Mouse (Mus musculus): ENCODE measurements around the gene Arf3. TPM values are rescaled to one million over a fixed set of nuclear protein-coding genes. Genes with fewer than 3 reads are reported as not detected.

The Arf3 gene
- polyA plus RNA-seq, 1 experiment, result 165 TPM

GRCm38 (mm10) chr15:98768259-98768658 is 5.2 kb upstream of the Arf3 start:
- Histone ChIP-seq H3K36me3 (ENCODE audit: control insufficient read depth, insufficient read depth, low read length) (no peaks in the 10 kb centered on the region), H3K27ac (ENCODE audit: control insufficient read depth, insufficient read depth, low read length) (no peak overlapping the region), H3K27me3 (ENCODE audit: control insufficient read depth, insufficient read depth, low read length) (no peaks in the 10 kb centered on the region), H3K4me1 (replicated peaks; ENCODE audit: control insufficient read depth, insufficient read depth, low read length) (peaks cover 16% of the 10 kb centered on the region), H3K4me3 (ENCODE audit: control insufficient read depth, insufficient read depth, low read length) (no peak overlapping the region)
- DNase-seq, result no peak
- 93% methylated on average over 5 of the region's 5 CpGs for WGBS
- TF ChIP-seq POLR2A (IDR thresholded peaks at IDR 0.05; ENCODE audit: control insufficient read depth, extremely low read depth, insufficient read depth, low read length, poor library complexity) (no peak), CTCF (IDR thresholded peaks at IDR 0.05; ENCODE audit: borderline replicate concordance, control insufficient read depth, extremely low read depth, insufficient read depth, low read length, poor library complexity) (no peak)

- H3K4me3 ChIP-seq (ENCODE audit: control insufficient read depth, insufficient read depth, low read length), result no peak overlapping the region
- WGBS, result 89% methylated on average over 4 of the region's 4 CpGs
- H3K36me3 ChIP-seq (ENCODE audit: control insufficient read depth, insufficient read depth, low read length), result no peaks in the 10 kb centered on the region
- no peak overlapping the region for H3K27ac ChIP-seq (ENCODE audit: control insufficient read depth, insufficient read depth, low read length)
- TF ChIP-seq POLR2A (IDR thresholded peaks at IDR 0.05; ENCODE audit: control insufficient read depth, extremely low read depth, insufficient read depth, low read length, poor library complexity) (no peak), CTCF (IDR thresholded peaks at IDR 0.05; ENCODE audit: borderline replicate concordance, control insufficient read depth, extremely low read depth, insufficient read depth, low read length, poor library complexity) (no peak)
- no peaks in the 10 kb centered on the region for H3K27me3 ChIP-seq (ENCODE audit: control insufficient read depth, insufficient read depth, low read length)
- H3K4me1 ChIP-seq (replicated peaks; ENCODE audit: control insufficient read depth, insufficient read depth, low read length), result peaks cover 17% of the 10 kb centered on the region
- no peak for DNase-seq
These were observed 2.9 kb upstream of the Arf3 start for GRCm38 (mm10) chr15:98765929-98766328.

- H3K27ac ChIP-seq (ENCODE audit: control insufficient read depth, insufficient read depth, low read length), result peak overlapping the region; percentile 5; the same call in 1 of the 2 replicates
- WGBS, result 1% methylated on average over 24 of the region's 24 CpGs
- H3K4me1 ChIP-seq (replicated peaks; ENCODE audit: control insufficient read depth, insufficient read depth, low read length), result peaks cover 18% of the 10 kb centered on the region
- peak; percentile 85 for DNase-seq
- peak overlapping the region; percentile 66 for H3K4me3 ChIP-seq (ENCODE audit: control insufficient read depth, insufficient read depth, low read length)
- H3K36me3 ChIP-seq (ENCODE audit: control insufficient read depth, insufficient read depth, low read length), result 0 out of 2 replicates have a peak, but pooled peaks cover 3% of the 10 kb centered on the region
- TF ChIP-seq POLR2A (IDR thresholded peaks at IDR 0.05; ENCODE audit: control insufficient read depth, extremely low read depth, insufficient read depth, low read length, poor library complexity) (no peak), CTCF (IDR thresholded peaks at IDR 0.05; ENCODE audit: borderline replicate concordance, control insufficient read depth, extremely low read depth, insufficient read depth, low read length, poor library complexity) (no peak)
- H3K27me3 ChIP-seq (ENCODE audit: control insufficient read depth, insufficient read depth, low read length), result no peaks in the 10 kb centered on the region
These were observed 803 bp downstream of the Arf3 start for GRCm38 (mm10) chr15:98762201-98762621.

- TF ChIP-seq POLR2A (IDR thresholded peaks at IDR 0.05; ENCODE audit: control insufficient read depth, extremely low read depth, insufficient read depth, low read length, poor library complexity), result no peak
- WGBS, result 88% methylated on average over 2 of the region's 2 CpGs
- DNase-seq, result no peak
These were observed 8.9 kb downstream of the Arf3 start for GRCm38 (mm10) chr15:98754125-98754524.

GRCm38 (mm10) chr15:98753021-98753423 is 10.0 kb downstream of the Arf3 start:
- H3K27me3 ChIP-seq (ENCODE audit: control insufficient read depth, insufficient read depth, low read length), result no peaks in the 10 kb centered on the region
- DNase-seq, result no peak
- no peak overlapping the region for H3K27ac ChIP-seq (ENCODE audit: control insufficient read depth, insufficient read depth, low read length)
- H3K4me3 ChIP-seq (ENCODE audit: control insufficient read depth, insufficient read depth, low read length), result no peak overlapping the region
- TF ChIP-seq CTCF (IDR thresholded peaks at IDR 0.05; ENCODE audit: borderline replicate concordance, control insufficient read depth, extremely low read depth, insufficient read depth, low read length, poor library complexity) (no peak), POLR2A (IDR thresholded peaks at IDR 0.05; ENCODE audit: control insufficient read depth, extremely low read depth, insufficient read depth, low read length, poor library complexity) (no peak)
- no peaks in the 10 kb centered on the region for H3K36me3 ChIP-seq (ENCODE audit: control insufficient read depth, insufficient read depth, low read length)
- 91% methylated on average over 8 of the region's 8 CpGs for WGBS
- peaks cover 5% of the 10 kb centered on the region for H3K4me1 ChIP-seq (replicated peaks; ENCODE audit: control insufficient read depth, insufficient read depth, low read length)

More at GRCm38 (mm10) chr15:98754125-98754524, 8.9 kb downstream of the Arf3 start:
- Histone ChIP-seq H3K27ac (ENCODE audit: control insufficient read depth, insufficient read depth, low read length) (no peak overlapping the region), H3K36me3 (ENCODE audit: control insufficient read depth, insufficient read depth, low read length) (no peaks in the 10 kb centered on the region), H3K4me1 (replicated peaks; ENCODE audit: control insufficient read depth, insufficient read depth, low read length) (peaks cover 5% of the 10 kb centered on the region), H3K4me3 (ENCODE audit: control insufficient read depth, insufficient read depth, low read length) (no peak overlapping the region), H3K27me3 (ENCODE audit: control insufficient read depth, insufficient read depth, low read length) (no peaks in the 10 kb centered on the region)

GRCm38 (mm10) chr15:98749093-98749492 is 13.9 kb downstream of the Arf3 start:
- no peak for DNase-seq
- H3K27ac ChIP-seq (ENCODE audit: control insufficient read depth, insufficient read depth, low read length), result no peak overlapping the region
- H3K36me3 ChIP-seq (ENCODE audit: control insufficient read depth, insufficient read depth, low read length), result no peaks in the 10 kb centered on the region
- no peak overlapping the region for H3K4me3 ChIP-seq (ENCODE audit: control insufficient read depth, insufficient read depth, low read length)
- WGBS, result 97% methylated on average over 2 of the region's 2 CpGs
- no peak for TF ChIP-seq CTCF (IDR thresholded peaks at IDR 0.05; ENCODE audit: borderline replicate concordance, control insufficient read depth, extremely low read depth, insufficient read depth, low read length, poor library complexity)
- H3K4me1 ChIP-seq (replicated peaks; ENCODE audit: control insufficient read depth, insufficient read depth, low read length), result no peaks in the 10 kb centered on the region
- no peaks in the 10 kb centered on the region for H3K27me3 ChIP-seq (ENCODE audit: control insufficient read depth, insufficient read depth, low read length)

GRCm38 (mm10) chr15:98747296-98747695 is 15.7 kb downstream of the Arf3 start:
- Histone ChIP-seq H3K4me1 (replicated peaks; ENCODE audit: control insufficient read depth, insufficient read depth, low read length) (0 out of 2 replicates have a peak, but pooled peaks cover 2% of the 10 kb centered on the region), H3K27me3 (ENCODE audit: control insufficient read depth, insufficient read depth, low read length) (no peaks in the 10 kb centered on the region), H3K4me3 (ENCODE audit: control insufficient read depth, insufficient read depth, low read length) (no peak overlapping the region), H3K27ac (ENCODE audit: control insufficient read depth, insufficient read depth, low read length) (no peak overlapping the region), H3K36me3 (ENCODE audit: control insufficient read depth, insufficient read depth, low read length) (peaks cover 4% of the 10 kb centered on the region; the same call in 1 of the 2 replicates)
- no peak for DNase-seq
- WGBS, result 92% methylated on average over 6 of the region's 6 CpGs
- TF ChIP-seq CTCF (IDR thresholded peaks at IDR 0.05; ENCODE audit: borderline replicate concordance, control insufficient read depth, extremely low read depth, insufficient read depth, low read length, poor library complexity) (no peak), POLR2A (IDR thresholded peaks at IDR 0.05; ENCODE audit: control insufficient read depth, extremely low read depth, insufficient read depth, low read length, poor library complexity) (no peak)
